Mouse (Mus musculus) heart, adult 11 months (tissue): ENCODE results near the gene Card14.
"Not testable (repeated sequence)": the region's sequence is repeated elsewhere in the genome, so short reads cannot be mapped to it uniquely, and the experiment has no call there.

Experiments
- DNase-seq: peaks from one replicate; pipeline ENCODE4 v3.0.0; 2022

Gene Card14

DNA sequence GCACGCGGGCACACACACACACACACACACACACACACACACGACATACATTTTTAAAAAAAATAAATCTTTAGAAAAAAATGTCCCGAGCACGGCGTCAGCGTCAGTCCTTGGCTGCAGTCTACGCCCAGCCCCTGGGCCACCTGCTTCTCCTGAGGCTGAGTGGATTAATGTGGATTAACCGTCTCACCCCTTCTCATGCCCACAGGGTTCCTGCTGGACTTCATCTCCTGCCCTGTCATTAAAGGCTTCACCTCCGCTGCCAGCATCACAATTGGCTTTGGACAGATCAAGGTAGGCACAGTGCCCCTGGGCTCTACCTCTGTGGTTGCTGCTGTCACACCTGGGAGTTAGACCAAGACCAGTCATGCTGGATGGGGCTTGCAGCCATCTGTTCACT lies 51.5 kb downstream of the Card14 start:
- peak; percentile 83 for DNase-seq

DNA sequence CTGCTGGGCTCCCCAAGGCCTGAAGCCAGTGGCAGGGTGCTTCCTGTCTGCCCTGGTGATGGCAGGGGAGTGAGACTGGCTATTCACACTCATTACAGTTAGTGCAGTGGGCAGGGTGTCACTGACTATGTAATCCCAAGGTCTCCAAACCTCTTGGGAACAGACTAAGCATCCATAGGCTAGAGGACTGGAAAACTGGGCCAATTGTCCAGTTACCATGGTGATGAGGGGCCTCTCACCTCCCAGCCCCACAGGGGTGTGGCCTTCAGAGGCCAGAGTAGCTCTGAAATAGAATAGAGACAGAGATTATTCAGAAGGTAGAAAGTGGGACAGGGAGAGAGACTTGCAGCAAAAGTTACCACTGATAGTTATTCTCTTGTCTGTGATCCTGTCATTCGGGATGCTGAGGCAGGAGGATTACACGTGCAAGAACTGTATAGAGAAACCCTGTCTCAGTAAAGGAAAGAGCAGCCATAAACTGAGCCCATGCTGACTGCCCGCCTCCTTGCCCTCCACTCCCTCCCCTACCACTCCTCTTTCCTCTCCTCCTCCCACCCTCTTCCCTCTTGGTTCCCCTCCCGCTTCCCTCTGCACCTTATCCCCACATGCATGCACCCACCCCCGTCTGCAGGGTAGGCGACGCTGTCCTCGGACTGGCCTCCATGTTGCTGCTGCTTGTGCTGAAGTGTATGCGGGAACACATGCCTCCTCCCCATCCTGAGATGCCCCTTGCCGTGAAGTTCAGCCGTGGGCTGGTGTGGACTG lies 55.4 kb downstream of the Card14 start:
- no peak for DNase-seq

DNA sequence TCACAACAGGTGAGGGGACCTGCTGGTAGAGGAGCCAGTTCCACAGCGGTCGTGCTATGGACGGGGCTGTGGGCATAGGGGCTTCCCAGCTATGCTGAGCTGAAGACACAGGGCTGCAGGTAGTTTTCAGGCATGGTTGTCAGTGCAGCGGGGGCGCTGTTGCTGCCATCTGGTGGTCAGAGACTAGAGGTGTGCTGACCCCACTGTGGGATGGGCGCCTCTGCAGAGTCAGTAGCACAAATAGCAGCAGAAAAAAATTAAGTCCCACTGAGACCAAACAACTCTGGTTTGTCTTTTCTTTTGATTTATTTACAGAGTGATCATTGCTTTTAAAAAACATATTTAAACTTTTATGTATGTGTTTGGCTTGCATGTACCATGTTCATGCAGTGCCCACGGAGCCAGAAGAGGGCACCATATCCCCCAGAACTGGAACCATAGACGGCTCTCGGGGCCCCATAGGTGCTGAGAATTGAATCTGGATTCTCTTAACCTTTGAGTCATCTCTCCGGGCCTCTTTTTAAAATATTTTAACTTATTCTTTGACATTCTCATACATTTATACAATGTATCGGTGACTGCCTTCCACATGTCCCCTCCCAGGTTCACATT lies 56.1 kb downstream of the Card14 start:
- peak; percentile 94 for DNase-seq

DNA sequence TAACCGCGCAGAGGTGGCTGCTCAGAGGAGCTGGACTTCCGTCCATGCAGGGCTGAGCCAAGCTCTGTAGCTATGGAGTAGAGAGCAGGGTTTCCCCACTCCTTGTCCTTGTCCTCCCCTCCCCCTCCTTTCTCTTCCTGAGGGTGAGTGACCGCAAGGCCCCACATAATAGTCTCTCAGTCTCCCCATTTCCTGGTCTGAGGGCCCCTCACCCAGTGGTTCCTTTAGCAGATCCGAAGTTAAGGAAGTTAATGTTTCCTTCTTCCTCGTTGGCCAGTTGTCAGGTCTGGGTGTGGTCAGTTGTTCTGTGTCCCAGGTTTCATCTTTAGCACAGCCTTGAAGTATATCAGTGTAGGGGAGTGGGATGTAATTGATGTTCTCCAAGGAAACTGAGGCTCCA lies 67.9 kb downstream of the Card14 start:
- peak; percentile 90 for DNase-seq

DNA sequence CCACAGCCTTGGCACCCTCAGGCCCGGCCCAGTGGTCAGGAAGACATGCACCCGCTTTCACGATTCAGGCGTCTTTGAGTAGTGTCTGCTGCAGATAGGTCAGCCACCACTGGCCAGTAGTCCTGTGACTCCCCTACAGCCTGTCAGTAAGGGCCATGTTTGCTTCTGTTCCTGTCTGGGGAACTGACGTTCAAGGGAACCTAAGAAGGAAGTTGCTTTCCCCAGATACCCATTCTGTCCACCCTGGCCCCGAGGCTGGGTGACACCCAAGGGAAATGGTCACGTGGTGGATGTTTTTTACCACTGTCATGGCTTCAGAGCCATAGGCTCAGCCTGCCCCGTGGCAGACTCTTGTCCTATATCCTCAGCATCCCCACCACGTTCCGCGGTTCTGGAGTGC lies 69.8 kb downstream of the Card14 start:
- DNase-seq = peak; percentile 88

DNA sequence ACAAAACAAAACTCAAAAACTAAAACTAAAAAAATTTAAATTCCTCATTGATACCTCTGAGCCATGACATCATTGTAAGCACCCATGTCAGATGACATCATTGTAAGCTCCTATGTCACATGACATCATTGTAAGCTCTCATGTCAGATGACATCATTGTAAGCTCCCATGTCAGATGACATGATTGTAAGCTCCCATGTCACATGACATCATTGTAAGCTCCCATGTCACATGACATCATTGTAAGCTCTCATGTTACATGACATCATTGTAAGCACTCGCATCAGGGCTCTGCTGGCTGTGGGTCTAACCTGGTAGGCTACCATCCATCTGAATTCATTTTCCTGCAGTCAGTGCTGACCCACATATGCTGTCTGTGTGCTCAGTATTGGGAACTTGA lies 71.0 kb downstream of the Card14 start:
- no peak for DNase-seq

DNA sequence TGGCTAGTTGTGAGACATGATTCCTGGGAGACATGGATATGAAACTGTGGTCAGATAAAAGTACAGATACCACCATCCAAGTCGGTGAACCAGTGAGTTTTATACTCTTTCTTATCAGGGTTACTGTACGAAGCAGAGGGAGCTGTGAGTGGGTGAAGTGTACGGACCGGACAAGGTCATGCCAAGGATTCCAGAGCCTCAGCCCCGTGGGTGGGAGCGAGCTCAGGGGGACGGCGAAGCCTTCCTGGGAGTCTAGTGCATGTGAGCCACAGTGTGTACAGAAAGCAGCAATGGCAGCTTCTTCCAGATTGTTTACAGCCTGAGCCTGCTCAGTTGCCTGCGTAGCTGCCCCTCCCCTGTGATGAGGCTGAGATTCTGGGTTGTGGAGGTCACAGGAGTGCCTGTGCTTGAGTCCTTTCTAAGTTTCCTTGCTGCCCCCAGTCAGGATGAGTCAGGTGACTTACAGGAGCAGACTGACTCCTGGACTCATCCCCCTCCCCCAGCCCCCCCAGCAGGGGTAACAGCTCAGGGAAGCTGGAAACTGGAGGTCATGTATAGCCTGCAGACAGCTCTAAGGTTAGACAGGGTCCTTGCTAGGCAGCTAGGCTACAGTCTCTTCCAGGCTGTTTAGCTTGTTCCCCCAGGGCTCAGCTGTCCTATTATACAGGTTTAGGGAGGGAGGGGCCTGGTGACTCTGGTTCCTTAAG lies 74.2 kb downstream of the Card14 start:
- peak; percentile 79 for DNase-seq

DNA sequence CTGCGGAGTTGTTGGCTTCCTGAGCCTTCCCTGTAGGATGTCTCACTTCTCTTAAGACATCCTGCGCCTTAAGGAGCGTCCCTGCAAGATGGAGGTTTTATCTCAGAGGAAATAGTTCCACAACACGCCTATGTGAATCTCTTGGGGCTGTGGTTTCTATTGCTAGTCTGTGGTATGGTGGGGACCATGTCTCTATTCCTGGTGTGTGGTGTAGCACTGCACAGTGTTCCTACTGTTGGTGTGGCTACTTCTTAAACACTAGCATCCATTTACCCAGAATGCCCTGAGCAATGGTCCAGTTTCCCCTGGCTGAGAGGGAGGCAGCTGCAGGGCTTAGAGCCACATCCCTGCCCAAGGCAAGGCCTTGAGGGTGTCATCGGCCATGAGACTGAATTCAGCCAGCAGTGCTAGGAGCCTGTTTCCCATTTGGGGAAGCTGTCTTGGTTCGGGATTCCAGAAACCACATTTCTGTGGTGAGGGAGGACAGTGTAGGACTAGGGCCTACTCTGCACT lies 74.8 kb downstream of the Card14 start:
- peak; percentile 80 for DNase-seq

DNA sequence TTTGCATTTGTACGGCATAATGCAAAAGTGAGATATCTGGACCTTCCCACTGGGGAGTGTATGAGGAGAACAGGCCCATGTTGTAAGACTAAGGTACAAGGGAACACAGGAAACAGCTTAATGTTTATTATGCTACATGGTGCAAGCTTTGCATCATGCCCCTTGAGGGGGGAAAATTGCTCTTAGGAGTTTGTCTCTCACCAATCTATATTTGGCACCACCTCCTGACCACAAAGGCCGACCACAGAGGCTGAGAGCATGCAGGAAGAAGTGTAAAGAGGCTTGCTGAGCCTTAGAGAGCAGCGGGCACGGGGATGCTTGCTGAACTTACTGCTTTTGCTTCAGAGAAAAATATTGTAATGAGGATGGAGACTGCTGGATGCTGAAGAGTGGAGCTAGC lies 77.3 kb downstream of the Card14 start:
- peak; percentile 80 for DNase-seq

DNA sequence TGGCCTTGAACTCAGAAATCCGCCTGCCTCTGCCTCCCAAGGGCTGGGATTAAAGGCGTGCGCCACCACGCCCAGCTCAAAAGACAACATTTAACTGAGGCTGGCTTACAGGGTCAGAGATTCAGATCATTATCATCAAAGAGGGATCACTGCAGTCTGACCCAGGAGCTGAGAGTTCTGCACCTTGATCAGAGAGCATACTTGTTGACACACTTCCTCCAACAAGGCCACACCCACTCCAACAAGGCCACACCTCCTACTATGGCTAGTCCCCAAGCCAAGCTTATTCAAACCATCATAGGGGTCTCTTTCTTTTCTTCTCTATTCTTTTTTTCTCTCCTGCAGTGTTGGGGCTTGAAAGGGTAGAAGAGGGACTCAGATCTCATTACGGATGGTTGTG lies 78.7 kb downstream of the Card14 start:
- DNase-seq = no peak

DNA sequence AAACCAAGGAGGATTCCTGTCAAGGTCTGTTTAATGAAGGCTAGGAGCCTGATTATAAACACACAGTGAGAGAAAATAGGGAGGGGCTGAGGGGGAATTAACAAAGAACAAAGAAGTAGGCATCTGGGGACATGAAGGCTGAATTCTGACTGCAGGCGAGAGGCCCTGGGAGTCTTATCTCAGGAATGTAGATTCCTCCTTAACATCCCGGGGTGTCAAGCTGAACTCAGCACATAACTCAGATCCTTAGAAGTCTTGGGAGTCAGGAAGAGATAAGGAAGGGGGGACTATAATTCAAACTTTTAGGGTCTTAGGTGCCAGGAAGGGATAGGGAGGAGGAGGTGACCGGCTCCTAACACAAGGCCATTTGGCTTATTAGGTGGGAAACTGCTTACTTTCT lies 79.7 kb downstream of the Card14 start:
- DNase-seq = not testable (repeated sequence)

DNA sequence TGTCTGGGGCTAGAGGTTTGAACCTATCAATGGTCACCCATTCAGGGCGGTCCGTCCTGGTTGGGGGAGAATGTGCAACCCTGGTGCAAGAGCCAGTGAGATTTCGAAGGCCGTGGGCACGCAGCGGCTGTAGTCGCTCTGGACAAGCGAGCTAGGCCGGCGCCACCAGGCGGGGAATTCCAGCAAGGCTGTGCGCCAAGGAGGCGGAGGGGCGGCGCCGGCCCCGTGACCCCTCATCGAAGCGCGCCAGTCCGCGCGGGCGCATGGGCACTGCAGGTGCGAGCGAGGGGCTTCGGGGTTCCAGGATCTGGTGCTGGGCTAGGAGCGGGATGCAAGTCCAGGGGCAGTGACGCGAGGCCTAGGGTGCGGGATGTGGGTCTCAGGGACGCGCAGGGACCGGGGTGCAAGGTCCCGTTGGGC lies 82.3 kb downstream of the Card14 start:
- peak; percentile 98 for DNase-seq

DNA sequence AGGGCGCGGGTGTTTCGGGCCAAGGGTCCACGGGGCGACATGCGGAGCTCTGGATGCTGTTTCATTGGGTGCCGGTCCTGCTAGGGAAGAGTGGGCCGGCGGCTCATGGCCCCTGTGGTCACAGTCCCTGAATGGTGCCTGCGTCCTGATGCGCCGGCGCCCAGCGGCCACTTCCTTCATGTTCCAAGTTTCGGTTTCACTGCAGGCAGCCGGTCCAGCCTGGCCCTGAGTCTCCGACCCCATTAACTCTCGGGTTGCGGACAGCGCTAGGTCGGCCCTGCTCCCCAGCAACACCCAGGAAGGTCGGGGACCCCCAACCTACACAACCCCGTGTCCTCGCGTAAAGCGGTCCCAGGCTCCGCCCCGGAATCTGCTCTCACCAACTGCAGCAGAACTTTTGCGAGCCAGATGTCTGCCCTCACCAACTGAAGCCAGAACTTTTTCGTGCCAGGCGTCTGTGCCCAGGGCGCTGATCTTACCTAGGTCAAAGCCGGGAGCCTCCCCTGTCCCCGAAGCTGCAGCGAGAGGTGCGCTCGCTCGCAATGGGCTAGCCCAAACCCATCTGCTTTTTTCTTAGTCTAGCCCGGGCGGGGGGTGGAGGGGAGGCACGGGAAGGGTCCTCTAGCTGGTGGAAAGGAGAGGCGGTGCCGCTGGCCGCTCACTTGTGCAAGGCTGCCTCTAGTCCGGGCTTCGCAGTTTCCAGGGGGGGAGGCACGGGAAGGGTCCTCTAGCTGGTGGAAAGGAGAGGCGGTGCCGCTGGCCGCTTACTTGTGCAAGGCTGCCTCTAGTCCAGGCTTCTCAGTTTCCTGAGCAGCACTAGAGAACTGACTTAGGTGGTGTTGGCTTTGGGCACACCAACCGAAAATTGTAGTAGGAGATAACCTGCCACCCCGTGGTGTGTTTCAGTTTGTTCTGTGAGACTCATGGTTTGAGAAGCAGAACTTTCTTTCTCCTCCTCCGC lies 83.0 kb downstream of the Card14 start:
- peak; percentile 99 for DNase-seq

DNA sequence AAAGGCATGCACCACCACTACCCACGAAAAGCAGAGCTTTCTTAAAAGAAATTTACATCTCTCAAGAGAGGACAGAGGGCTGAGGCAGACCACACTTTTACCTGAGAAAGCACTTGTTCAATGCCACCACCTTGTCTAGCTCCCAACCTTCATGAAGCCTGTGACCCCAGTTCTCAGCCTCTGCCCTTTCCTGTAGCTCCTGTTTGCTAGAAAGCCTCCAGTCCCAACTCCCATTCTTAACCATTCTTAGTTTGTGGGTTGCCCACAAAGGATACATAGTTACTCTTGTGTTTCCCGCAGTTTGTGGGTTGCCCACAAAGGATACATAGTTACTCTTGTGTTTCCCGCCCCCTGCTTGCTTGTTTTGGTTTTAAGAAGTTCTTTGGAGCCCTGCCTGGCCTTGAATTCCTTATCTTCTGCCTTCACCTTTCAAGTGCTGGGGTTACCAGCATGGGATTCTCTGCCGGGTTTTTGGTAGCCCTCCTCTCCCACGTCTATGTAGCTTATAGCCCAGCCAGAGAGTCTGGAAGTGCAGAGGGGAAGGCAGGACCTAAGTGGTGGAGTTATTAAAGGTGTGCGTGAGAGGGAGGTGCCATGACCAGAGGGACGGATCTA lies 83.9 kb downstream of the Card14 start:
- DNase-seq = no peak

DNA sequence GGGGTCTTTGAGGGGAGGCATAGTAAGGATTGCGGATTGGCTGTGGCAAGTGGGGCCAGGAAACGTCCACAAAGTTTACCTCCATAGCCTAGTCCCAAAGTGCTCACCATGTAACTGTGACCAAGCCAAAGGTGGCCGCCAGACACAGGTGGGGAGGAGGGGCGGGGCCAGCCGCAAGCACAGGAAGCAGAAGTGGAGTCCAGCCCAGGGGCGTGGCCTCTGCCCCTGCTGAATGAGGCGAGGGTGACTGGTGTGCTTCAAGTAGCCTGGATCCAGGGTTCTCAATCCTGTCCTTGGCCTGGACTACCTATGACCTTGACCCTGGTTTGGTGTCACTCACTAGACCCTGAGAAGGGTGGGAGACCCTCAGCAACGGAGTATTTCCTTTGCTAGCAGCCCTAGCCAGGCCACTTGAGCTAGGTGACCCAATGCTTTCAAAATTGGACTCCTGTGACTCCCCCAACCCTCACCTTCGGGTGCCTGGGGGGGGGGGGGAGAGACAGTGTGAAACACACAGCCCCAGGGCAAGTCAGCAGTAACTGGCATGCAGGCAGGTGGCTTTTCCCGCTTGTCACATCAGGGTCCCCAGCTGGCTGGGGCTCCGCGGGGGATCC lies 84.5 kb downstream of the Card14 start:
- DNase-seq = peak; percentile 98

DNA sequence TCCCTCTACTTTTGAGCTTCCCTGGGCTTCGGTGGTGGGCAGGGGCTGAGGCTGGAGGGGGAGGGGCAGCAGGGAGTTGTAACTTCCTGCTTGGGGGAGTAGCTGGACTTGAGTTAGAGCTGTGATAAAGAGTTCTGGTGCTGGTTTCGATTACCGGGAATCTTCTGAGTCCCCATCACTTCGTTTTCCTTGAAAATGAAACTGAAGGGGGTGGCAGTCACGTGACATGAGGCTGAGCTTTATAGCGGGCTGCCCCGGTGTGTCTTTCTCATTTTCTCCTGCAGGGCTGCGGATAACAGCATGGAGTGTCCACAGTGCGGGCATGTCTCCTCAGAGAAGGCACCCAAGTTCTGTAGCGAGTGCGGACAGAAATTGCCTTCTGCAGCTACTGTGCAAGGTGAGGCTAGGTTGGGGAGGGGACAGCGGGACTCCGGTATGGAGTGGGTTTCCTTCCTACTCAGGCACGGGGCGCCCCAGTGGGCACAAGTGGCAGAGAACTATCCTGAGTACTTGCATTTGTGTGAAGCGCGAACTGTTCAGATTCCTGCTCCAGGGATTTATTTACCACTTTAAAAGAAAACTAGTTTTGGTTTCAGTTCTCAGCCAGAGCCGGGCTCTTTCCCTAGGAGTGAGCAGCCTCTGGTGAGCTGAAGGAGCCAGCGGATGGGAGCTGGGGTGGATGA lies 85.4 kb downstream of the Card14 start, which contains the start of gene Rnf213:
Rnf213 (plus strand) TSS at position 301 of the 683 bp plus-strand sequence.
- peak; percentile 99 for DNase-seq

DNA sequence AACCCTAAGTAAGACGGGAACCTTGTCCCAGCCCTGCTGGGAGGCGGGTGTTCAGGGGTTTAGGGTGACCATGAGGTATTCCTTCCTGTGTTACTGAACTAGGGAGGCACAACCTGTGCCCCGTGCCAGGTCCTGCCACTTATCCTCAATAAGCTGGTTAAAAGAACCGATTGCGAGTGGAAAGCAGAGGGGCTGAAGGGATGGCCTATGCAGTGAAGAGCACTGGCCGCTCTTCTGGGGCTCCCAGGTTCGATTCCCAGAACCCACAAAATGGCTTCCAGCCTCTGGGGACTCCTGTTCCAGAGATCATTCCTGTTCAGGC lies 85.9 kb downstream of the Card14 start:
- no peak for DNase-seq

DNA sequence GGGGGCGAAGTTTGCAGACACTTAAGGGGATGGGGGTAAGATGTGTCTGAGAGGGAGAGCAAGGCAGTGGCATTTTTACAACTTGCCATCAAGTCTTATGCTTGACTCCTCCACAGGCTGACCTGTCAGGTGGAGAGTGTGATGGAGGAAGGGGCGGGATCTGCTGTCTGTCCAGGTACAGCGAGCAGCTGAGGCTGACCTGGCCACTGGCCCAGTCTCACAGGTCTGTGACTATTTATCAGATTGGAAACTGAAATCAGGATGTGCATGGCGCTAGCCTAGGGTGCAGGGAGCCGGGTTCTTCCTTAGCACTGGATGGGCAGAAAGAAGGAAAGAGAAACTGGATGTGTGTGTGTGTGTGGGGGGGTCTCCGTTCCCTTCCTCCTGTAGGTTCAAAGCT lies 86.6 kb downstream of the Card14 start:
- no peak for DNase-seq
